Mouse (Mus musculus): ENCODE measurements around the gene Sox9. TPM values are rescaled to one million over a fixed set of nuclear protein-coding genes. Genes with fewer than 3 reads are reported as not detected.

Gene Sox9
- polyA plus RNA-seq, 1 experiment from 2014 or later: 42.6 TPM

DNA sequence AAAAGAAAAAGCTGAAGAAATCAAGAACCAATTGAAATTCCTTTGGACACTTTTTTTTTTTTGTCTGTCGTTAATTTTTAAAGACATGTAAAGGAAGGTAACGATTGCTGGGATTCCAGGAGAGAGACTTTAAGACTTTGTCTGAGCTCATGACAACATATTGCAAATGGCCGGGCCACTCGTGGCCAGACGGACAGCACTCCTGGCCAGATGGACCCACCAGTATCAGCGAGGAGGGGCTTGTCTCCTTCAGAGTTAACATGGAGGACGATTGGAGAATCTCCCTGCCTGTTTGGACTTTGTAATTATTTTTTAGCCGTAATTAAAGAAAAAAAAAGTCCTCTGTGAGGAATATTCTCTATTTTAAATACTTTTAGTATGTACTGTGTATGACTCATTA is 3.6 kb downstream of the Sox9 start:
- Histone ChIP-seq H3K9me3 (replicated peaks; ENCODE audit: control insufficient read depth, low read length) (no peaks in the 10 kb centered on the region), H3K4me1 (ENCODE audit: control insufficient read depth, insufficient read depth, low read length) (peaks cover 10% of the 10 kb centered on the region; the same call in 1 of the 2 replicates)

DNA sequence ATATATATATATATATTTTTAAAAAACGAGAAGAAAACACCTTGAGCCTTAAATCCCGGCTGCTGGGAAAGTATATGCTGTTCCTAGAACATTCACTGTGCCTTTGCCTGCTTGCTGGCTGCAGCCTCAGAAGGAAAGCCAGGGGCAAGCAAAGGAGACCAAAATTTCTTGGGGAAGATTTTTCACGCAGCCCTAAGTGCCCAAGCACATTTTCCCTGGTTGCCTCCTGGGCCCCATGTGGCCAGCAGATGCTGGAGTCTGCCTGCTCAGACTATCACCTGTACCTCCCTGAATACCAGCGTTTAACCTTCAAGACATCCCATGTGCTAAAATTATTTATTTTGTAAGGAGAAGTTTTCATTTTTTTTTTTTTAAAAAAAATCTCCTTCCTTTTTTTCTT is 4.4 kb downstream of the Sox9 start:
- H3K27me3 ChIP-seq (ENCODE audit: control insufficient read depth, insufficient read depth, low read length): peaks cover 40% of the 10 kb centered on the region
- WGBS (ENCODE audit: insufficient replicate concordance): 48% methylated on average over 4 of the region's 4 CpGs
- ATAC-seq (replicated peaks; ENCODE audit: insufficient number of reproducible peaks, low FRiP score, low TSS enrichment): no peak
- no peak overlapping the region for H3K27ac ChIP-seq (ENCODE audit: low read depth, low read length)
- no peaks in the 10 kb centered on the region for H3K9me3 ChIP-seq (replicated peaks; ENCODE audit: control insufficient read depth, low read length)
- H3K4me3 ChIP-seq (ENCODE audit: low read depth, low read length): peak overlapping the region; percentile 10; the same call in 1 of the 2 replicates
- peaks cover 10% of the 10 kb centered on the region; the same call in 1 of the 2 replicates for H3K4me1 ChIP-seq (ENCODE audit: control insufficient read depth, insufficient read depth, low read length)
- no peaks in the 10 kb centered on the region for H3K36me3 ChIP-seq (ENCODE audit: control insufficient read depth, insufficient read depth, low read length)
- no peak overlapping the region for H3K9ac ChIP-seq (ENCODE audit: low read depth, low read length)
- H3K4me2 ChIP-seq: peak overlapping the region; percentile 34

More for the DNA sequence above, 3.6 kb downstream of the Sox9 start:
- Histone ChIP-seq H3K36me3 (ENCODE audit: control insufficient read depth, insufficient read depth, low read length) (no peaks in the 10 kb centered on the region), H3K9ac (ENCODE audit: low read depth, low read length) (no peak overlapping the region), H3K27ac (ENCODE audit: low read depth, low read length) (no peak overlapping the region), H3K27me3 (ENCODE audit: control insufficient read depth, insufficient read depth, low read length) (peaks cover 46% of the 10 kb centered on the region), H3K4me3 (ENCODE audit: low read depth, low read length) (peak overlapping the region; percentile 63), H3K4me2 (peak overlapping the region; percentile 87)
- 19% methylated on average over 8 of the region's 8 CpGs for WGBS (ENCODE audit: insufficient replicate concordance)
- ATAC-seq (replicated peaks; ENCODE audit: insufficient number of reproducible peaks, low FRiP score, low TSS enrichment): no peak

DNA sequence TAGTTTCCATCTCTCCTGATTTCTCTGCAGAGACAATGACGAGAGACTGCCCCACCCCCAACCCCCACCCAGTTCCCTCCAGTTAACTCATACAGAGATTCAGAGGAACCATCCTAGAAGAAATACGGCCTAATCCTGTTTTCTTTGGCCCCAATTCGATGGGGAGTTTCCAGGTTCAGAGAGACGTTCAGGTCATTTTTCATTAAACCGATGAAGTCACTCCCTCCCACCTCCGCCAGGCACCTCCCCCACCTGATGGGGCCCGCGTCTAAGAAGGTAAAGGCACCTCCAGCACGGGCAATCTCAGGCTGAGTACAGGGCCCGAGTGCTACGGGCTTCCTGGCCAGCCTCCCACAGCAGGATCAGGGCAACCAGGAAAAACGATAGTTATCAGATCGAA is 6.3 kb downstream of the Sox9 start:
- H3K4me2 ChIP-seq: no peak overlapping the region

DNA sequence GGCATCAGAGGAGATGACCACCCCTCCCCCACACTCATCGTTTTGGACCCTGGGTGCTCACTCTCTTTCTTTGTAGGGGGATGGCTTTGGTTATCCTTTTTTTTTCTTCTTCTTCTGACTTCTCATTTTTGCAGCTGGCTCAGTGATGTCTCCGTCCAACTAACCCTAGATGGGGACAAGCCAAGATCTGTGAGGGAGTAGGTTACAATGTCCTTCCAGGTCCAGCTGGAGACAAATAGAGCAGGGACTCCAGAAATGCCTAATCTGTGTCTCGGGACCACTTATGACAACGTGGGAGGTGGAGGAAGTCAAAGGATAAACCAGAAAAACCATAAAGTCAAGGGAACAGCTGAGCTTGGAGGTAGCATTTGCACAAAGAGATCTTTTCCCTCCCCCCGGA is 14.4 kb downstream of the Sox9 start:
- no peak overlapping the region for H3K9ac ChIP-seq (ENCODE audit: low read depth, low read length)
- no peaks in the 10 kb centered on the region for H3K4me1 ChIP-seq (ENCODE audit: control insufficient read depth, insufficient read depth, low read length)
- no peaks in the 10 kb centered on the region for H3K36me3 ChIP-seq (ENCODE audit: control insufficient read depth, insufficient read depth, low read length)
- H3K27me3 ChIP-seq (ENCODE audit: control insufficient read depth, insufficient read depth, low read length): peaks cover 3% of the 10 kb centered on the region; the same call in 1 of the 2 replicates
- WGBS (ENCODE audit: insufficient replicate concordance): 76% methylated on average over 5 of the region's 5 CpGs
- H3K4me3 ChIP-seq (ENCODE audit: low read depth, low read length): no peak overlapping the region
- H3K9me3 ChIP-seq (replicated peaks; ENCODE audit: control insufficient read depth, low read length): 0 out of 2 replicates have a peak, but pooled peaks cover 2% of the 10 kb centered on the region
- H3K27ac ChIP-seq (ENCODE audit: low read depth, low read length): no peak overlapping the region
- H3K4me2 ChIP-seq: no peak overlapping the region
- no peak for ATAC-seq (replicated peaks; ENCODE audit: insufficient number of reproducible peaks, low FRiP score, low TSS enrichment)

More for the DNA sequence above, 6.3 kb downstream of the Sox9 start:
- H3K27me3 ChIP-seq (ENCODE audit: control insufficient read depth, insufficient read depth, low read length): peaks cover 31% of the 10 kb centered on the region
- H3K9ac ChIP-seq (ENCODE audit: low read depth, low read length): no peak overlapping the region
- no peak overlapping the region for H3K27ac ChIP-seq (ENCODE audit: low read depth, low read length)
- H3K9me3 ChIP-seq (replicated peaks; ENCODE audit: control insufficient read depth, low read length): 0 out of 2 replicates have a peak, but pooled peaks cover 2% of the 10 kb centered on the region
- WGBS (ENCODE audit: insufficient replicate concordance): 8% methylated on average over 13 of the region's 13 CpGs
- no peaks in the 10 kb centered on the region for H3K36me3 ChIP-seq (ENCODE audit: control insufficient read depth, insufficient read depth, low read length)
- no peak for ATAC-seq (replicated peaks; ENCODE audit: insufficient number of reproducible peaks, low FRiP score, low TSS enrichment)
- H3K4me1 ChIP-seq (ENCODE audit: control insufficient read depth, insufficient read depth, low read length): peaks cover 10% of the 10 kb centered on the region; the same call in 1 of the 2 replicates
- H3K4me3 ChIP-seq (ENCODE audit: low read depth, low read length): no peak overlapping the region

- WGBS (ENCODE audit: insufficient replicate concordance): 54% methylated on average over 13 of the region's 13 CpGs
- Histone ChIP-seq H3K9me3 (replicated peaks; ENCODE audit: control insufficient read depth, low read length) (no peaks in the 10 kb centered on the region), H3K27ac (ENCODE audit: low read depth, low read length) (no peak overlapping the region), H3K36me3 (ENCODE audit: control insufficient read depth, insufficient read depth, low read length) (no peaks in the 10 kb centered on the region), H3K4me1 (ENCODE audit: control insufficient read depth, insufficient read depth, low read length) (no peaks in the 10 kb centered on the region), H3K9ac (ENCODE audit: low read depth, low read length) (no peak overlapping the region), H3K27me3 (ENCODE audit: control insufficient read depth, insufficient read depth, low read length) (peaks cover 8% of the 10 kb centered on the region; the same call in 1 of the 2 replicates), H3K4me2 (no peak overlapping the region), H3K4me3 (ENCODE audit: low read depth, low read length) (no peak overlapping the region)
- ATAC-seq (replicated peaks; ENCODE audit: insufficient number of reproducible peaks, low FRiP score, low TSS enrichment): no peak
Observed at GRCm38 (mm10) chr11:112798831-112799382, 16.9 kb downstream of the Sox9 start.

- no peaks in the 10 kb centered on the region for H3K4me1 ChIP-seq (ENCODE audit: control insufficient read depth, insufficient read depth, low read length)
- 36% methylated on average over 4 of the region's 4 CpGs for WGBS (ENCODE audit: insufficient replicate concordance)
- H3K27me3 ChIP-seq (ENCODE audit: control insufficient read depth, insufficient read depth, low read length): peaks cover 11% of the 10 kb centered on the region
- H3K9me3 ChIP-seq (replicated peaks; ENCODE audit: control insufficient read depth, low read length): no peaks in the 10 kb centered on the region
- ATAC-seq (replicated peaks; ENCODE audit: insufficient number of reproducible peaks, low FRiP score, low TSS enrichment): no peak
- H3K36me3 ChIP-seq (ENCODE audit: control insufficient read depth, insufficient read depth, low read length): no peaks in the 10 kb centered on the region
- no peak overlapping the region for H3K9ac ChIP-seq (ENCODE audit: low read depth, low read length)
- no peak overlapping the region for H3K27ac ChIP-seq (ENCODE audit: low read depth, low read length)
- no peak overlapping the region for H3K4me3 ChIP-seq (ENCODE audit: low read depth, low read length)
- H3K4me2 ChIP-seq: no peak overlapping the region
Observed at GRCm38 (mm10) chr11:112801189-112801818, 19.3 kb downstream of the Sox9 start.

DNA sequence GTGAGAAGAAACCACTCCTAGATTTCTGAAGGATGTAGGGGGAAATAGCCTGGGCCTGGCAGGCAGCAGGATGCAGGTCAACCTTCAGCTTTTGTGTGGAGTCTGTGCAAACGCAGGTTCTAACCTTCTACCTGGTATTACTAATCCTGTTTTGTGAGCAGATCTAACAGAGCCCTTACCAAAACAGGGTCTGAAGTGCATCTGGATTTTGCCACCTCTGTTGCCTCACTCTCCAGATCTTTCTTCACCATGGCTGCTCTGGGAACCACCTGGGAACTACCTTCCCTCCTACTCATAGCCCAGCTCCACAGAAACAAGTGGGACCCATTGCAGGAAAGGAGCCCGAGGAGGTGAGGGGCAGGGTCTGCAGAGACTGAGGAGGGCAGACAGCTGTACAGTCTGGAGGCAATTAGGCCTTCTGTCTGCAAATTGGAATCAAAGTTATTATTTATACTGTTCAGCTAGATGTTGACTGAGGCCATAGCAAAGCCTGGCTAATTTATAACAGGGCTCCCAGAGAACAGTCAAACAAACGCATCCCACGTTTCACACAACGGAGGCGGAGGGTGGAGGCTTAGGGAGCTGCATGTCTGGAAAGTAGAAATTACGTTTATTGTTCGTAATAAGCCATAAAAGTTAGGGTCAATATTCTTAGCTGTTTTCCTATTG is 25.9 kb downstream of the Sox9 start:
- H3K27me3 ChIP-seq (ENCODE audit: control insufficient read depth, insufficient read depth, low read length): peaks cover 18% of the 10 kb centered on the region; the same call in 1 of the 2 replicates
- ATAC-seq (replicated peaks; ENCODE audit: insufficient number of reproducible peaks, low FRiP score, low TSS enrichment): no peak
- no peaks in the 10 kb centered on the region for H3K36me3 ChIP-seq (ENCODE audit: control insufficient read depth, insufficient read depth, low read length)
- H3K9ac ChIP-seq (ENCODE audit: low read depth, low read length): no peak overlapping the region
- H3K9me3 ChIP-seq (replicated peaks; ENCODE audit: control insufficient read depth, low read length): no peaks in the 10 kb centered on the region
- H3K4me3 ChIP-seq (ENCODE audit: low read depth, low read length): no peak overlapping the region
- 66% methylated on average over 8 of the region's 8 CpGs for whole genome bisulfite sequencing (ENCODE audit: insufficient replicate concordance)
- no peak overlapping the region for H3K4me2 ChIP-seq
- no peak overlapping the region for H3K27ac ChIP-seq (ENCODE audit: low read depth, low read length)
- 0 out of 2 replicates have a peak, but pooled peaks cover 4% of the 10 kb centered on the region for H3K4me1 ChIP-seq (ENCODE audit: control insufficient read depth, insufficient read depth, low read length)

DNA sequence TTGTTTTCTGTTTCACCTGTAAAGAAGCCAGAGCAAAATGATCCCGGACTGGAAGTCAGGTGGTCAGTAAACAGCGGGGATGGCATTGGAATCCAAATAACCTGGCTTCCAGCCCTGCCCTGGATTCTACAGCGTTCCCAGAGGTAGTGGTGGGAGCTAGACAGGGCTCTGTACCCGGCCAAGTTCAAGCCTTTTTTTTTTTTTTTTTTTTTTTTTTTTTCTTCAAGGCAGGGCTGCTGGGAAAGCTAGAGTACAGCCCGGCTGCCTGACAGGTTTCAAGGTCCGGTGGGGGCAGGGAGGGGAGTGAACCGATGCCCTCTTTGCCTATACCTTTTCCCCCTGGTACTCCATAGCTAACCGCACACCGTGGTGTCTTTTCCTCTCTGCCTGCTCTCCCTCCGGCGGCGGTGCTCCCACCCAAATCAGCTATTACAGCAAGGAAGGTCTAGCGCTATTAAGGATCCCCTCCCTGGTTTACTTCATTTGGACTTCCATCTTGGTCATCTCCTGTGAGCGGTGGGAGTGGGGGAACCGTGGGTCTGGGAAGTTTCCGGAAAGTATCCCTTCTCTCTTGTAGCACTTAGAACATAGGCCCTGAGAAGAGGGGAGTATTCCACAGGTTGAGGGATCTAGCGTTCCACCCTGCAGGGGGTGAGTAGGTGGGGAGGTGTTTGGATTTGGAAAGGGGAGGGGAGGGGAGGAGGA is 28.6 kb downstream of the Sox9 start:
- peak overlapping the region; percentile 71 for H3K4me2 ChIP-seq
- H3K9me3 ChIP-seq (replicated peaks; ENCODE audit: control insufficient read depth, low read length): no peaks in the 10 kb centered on the region
- no peak for ATAC-seq (replicated peaks; ENCODE audit: insufficient number of reproducible peaks, low FRiP score, low TSS enrichment)
- WGBS (ENCODE audit: insufficient replicate concordance): 4% methylated on average over 17 of the region's 17 CpGs
- no peaks in the 10 kb centered on the region for H3K36me3 ChIP-seq (ENCODE audit: control insufficient read depth, insufficient read depth, low read length)
- 0 out of 2 replicates have a peak, but pooled peaks cover 4% of the 10 kb centered on the region for H3K4me1 ChIP-seq (ENCODE audit: control insufficient read depth, insufficient read depth, low read length)
- H3K9ac ChIP-seq (ENCODE audit: low read depth, low read length): 0 out of 2 replicates have a peak overlapping the region, but pooled peaks have one; percentile 11
- H3K27ac ChIP-seq (ENCODE audit: low read depth, low read length): no peak overlapping the region
- peaks cover 15% of the 10 kb centered on the region; the same call in 1 of the 2 replicates for H3K27me3 ChIP-seq (ENCODE audit: control insufficient read depth, insufficient read depth, low read length)
- H3K4me3 ChIP-seq (ENCODE audit: low read depth, low read length): peak overlapping the region; percentile 38

Data from heart, embryonic 11.5 days (tissue).